Mouse (Mus musculus): ENCODE measurements around the gene Tfcp2l1. TPM values are rescaled to one million over a fixed set of nuclear protein-coding genes. Genes with fewer than 3 reads are reported as not detected.
"Not testable (repeated sequence)": the region's sequence is repeated elsewhere in the genome, so short reads cannot be mapped to it uniquely, and the experiment has no call there.

The Tfcp2l1 gene
- polyA plus RNA-seq, 1 experiment from 2014 or later, result 0.62 TPM

- Histone ChIP-seq H3K4me3 (replicated peaks; ENCODE audit: low read depth, low read length) (no peak overlapping the region), H3K4me1 (ENCODE audit: control insufficient read depth, insufficient read depth, low read length) (no peaks in the 10 kb centered on the region), H3K9ac (replicated peaks; ENCODE audit: low read length) (no peak overlapping the region), H3K27ac (replicated peaks; ENCODE audit: low read depth, low read length) (no peak overlapping the region), H3K36me3 (ENCODE audit: control insufficient read depth, insufficient read depth, low read length) (peaks cover 14% of the 10 kb centered on the region), H3K27me3 (ENCODE audit: control insufficient read depth, insufficient read depth, low read length) (no peaks in the 10 kb centered on the region), H3K9me3 (ENCODE audit: control insufficient read depth, low read length) (no peaks in the 10 kb centered on the region), H3K4me2 (ENCODE audit: low read length) (no peak overlapping the region)
- WGBS, result 90% methylated on average over 3 of the region's 3 CpGs
- DNase-seq (no peak), ATAC-seq (ENCODE audit: low FRiP score, low TSS enrichment) (no peak)
Measured at GRCm38 (mm10) chr1:118613631-118614183, 14.0 kb upstream of the Tfcp2l1 start.

DNA sequence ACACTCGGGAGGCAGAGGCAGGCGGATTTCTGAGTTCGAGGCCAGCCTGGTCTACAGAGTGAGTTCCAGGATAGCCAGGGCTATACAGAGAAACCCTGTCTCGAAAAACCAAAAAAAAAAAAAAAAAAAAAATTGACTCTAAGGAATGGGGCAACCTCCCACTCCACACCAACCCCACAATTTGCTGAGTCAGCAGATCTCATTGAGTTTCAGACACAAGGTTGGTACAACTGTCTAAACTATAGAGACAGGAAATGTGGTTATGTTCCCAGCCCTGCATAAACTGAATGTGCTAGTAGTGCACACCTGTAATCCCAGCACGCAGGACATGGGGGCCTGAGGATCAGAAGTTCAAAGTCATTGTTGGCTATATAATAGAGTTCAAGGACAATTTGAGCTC lies 6.7 kb upstream of the Tfcp2l1 start:
- not testable (repeated sequence) for H3K9ac ChIP-seq (replicated peaks; ENCODE audit: low read length); H3K4me2 ChIP-seq (ENCODE audit: low read length); DNase-seq; H3K4me1 ChIP-seq (ENCODE audit: control insufficient read depth, insufficient read depth, low read length); H3K27me3 ChIP-seq (ENCODE audit: control insufficient read depth, insufficient read depth, low read length); H3K4me3 ChIP-seq (replicated peaks; ENCODE audit: low read depth, low read length); ATAC-seq (ENCODE audit: low FRiP score, low TSS enrichment); H3K36me3 ChIP-seq (ENCODE audit: control insufficient read depth, insufficient read depth, low read length); H3K27ac ChIP-seq (replicated peaks; ENCODE audit: low read depth, low read length); H3K9me3 ChIP-seq (ENCODE audit: control insufficient read depth, low read length)
- WGBS, result 90% methylated on average over 4 of the region's 5 CpGs

- DNase-seq, result no peak
- no peak overlapping the region for H3K4me3 ChIP-seq (replicated peaks; ENCODE audit: low read depth, low read length)
Measured at GRCm38 (mm10) chr1:118622857-118623256, 4.9 kb upstream of the Tfcp2l1 start.

GRCm38 (mm10) chr1:118625461-118625860 lies 2.3 kb upstream of the Tfcp2l1 start:
- ATAC-seq (ENCODE audit: low FRiP score, low TSS enrichment) (no peak), DNase-seq (no peak)
- H3K9ac ChIP-seq (replicated peaks; ENCODE audit: low read length), result no peak overlapping the region
- H3K9me3 ChIP-seq (ENCODE audit: control insufficient read depth, low read length), result no peaks in the 10 kb centered on the region
- H3K4me1 ChIP-seq (ENCODE audit: control insufficient read depth, insufficient read depth, low read length), result peaks cover 11% of the 10 kb centered on the region
- WGBS, result 13% methylated on average over 6 of the region's 6 CpGs
- H3K36me3 ChIP-seq (ENCODE audit: control insufficient read depth, insufficient read depth, low read length), result no peaks in the 10 kb centered on the region
- H3K27ac ChIP-seq (replicated peaks; ENCODE audit: low read depth, low read length), result no peak overlapping the region
- peaks cover 11% of the 10 kb centered on the region; the same call in 1 of the 2 replicates for H3K27me3 ChIP-seq (ENCODE audit: control insufficient read depth, insufficient read depth, low read length)
- no peak overlapping the region for H3K4me3 ChIP-seq (replicated peaks; ENCODE audit: low read depth, low read length)
- no peak overlapping the region for H3K4me2 ChIP-seq (ENCODE audit: low read length)

More at GRCm38 (mm10) chr1:118622857-118623256, 4.9 kb upstream of the Tfcp2l1 start:
- no peak for ATAC-seq (ENCODE audit: low FRiP score, low TSS enrichment)
- Histone ChIP-seq H3K4me1 (ENCODE audit: control insufficient read depth, insufficient read depth, low read length) (peaks cover 6% of the 10 kb centered on the region), H3K27ac (replicated peaks; ENCODE audit: low read depth, low read length) (no peak overlapping the region), H3K4me2 (ENCODE audit: low read length) (no peak overlapping the region), H3K27me3 (ENCODE audit: control insufficient read depth, insufficient read depth, low read length) (no peaks in the 10 kb centered on the region), H3K9me3 (ENCODE audit: control insufficient read depth, low read length) (no peaks in the 10 kb centered on the region), H3K9ac (replicated peaks; ENCODE audit: low read length) (no peak overlapping the region), H3K36me3 (ENCODE audit: control insufficient read depth, insufficient read depth, low read length) (no peaks in the 10 kb centered on the region)
- 57% methylated on average over 3 of the region's 3 CpGs for WGBS

DNA sequence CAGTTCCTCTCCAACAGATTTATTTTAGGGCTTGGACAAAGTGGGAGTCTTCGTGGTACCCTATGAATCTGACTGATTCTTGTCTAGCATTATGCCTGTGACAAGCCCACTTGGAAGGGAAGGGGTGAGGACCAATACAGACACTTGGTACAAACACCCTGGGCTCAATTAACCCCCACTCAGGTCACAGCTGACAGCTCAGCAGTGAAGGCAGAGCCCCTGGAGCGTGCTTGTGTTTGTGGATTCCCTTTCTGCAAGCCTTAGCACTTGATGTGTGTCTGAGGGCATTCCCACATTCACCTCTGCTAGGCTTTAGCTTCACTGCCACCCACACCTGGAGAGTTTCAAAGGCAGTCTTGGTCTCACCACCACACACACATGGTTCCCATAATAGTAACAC lies 1.8 kb upstream of the Tfcp2l1 start:
- no peak overlapping the region for H3K4me2 ChIP-seq (ENCODE audit: low read length)
- H3K27me3 ChIP-seq (ENCODE audit: control insufficient read depth, insufficient read depth, low read length), result peaks cover 11% of the 10 kb centered on the region; the same call in 1 of the 2 replicates
- H3K27ac ChIP-seq (replicated peaks; ENCODE audit: low read depth, low read length), result no peak overlapping the region
- no peaks in the 10 kb centered on the region for H3K36me3 ChIP-seq (ENCODE audit: control insufficient read depth, insufficient read depth, low read length)
- WGBS, result 46% methylated on average over 2 of the region's 2 CpGs
- no peak overlapping the region for H3K4me3 ChIP-seq (replicated peaks; ENCODE audit: low read depth, low read length)
- no peak overlapping the region for H3K9ac ChIP-seq (replicated peaks; ENCODE audit: low read length)
- ATAC-seq (ENCODE audit: low FRiP score, low TSS enrichment) (no peak), DNase-seq (no peak)
- H3K4me1 ChIP-seq (ENCODE audit: control insufficient read depth, insufficient read depth, low read length), result peaks cover 11% of the 10 kb centered on the region
- H3K9me3 ChIP-seq (ENCODE audit: control insufficient read depth, low read length), result no peaks in the 10 kb centered on the region

DNA sequence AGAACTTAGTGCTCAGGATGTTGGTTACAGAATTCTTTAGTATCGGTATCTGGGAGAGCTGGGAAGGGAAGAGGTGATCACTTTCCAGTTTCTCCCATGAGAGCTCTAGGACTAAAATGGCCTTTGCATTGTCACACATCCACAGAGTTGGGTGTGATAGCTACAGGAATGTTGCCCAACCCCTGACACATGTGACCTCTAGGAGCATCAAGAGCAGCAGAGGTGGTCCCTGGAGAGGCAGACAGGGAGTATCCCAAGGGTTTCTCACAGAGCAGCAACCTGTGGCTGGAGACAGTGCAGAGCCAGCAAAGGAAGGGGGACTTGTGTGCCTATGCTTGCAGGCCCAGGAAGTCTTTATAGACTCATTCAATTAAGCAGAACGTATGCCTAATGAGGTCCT lies 1.3 kb upstream of the Tfcp2l1 start:
- H3K36me3 ChIP-seq (ENCODE audit: control insufficient read depth, insufficient read depth, low read length), result no peaks in the 10 kb centered on the region
- ATAC-seq (ENCODE audit: low FRiP score, low TSS enrichment) (no peak), DNase-seq (no peak)
- no peaks in the 10 kb centered on the region for H3K9me3 ChIP-seq (ENCODE audit: control insufficient read depth, low read length)
- no peak overlapping the region for H3K9ac ChIP-seq (replicated peaks; ENCODE audit: low read length)
- H3K27me3 ChIP-seq (ENCODE audit: control insufficient read depth, insufficient read depth, low read length), result peaks cover 11% of the 10 kb centered on the region; the same call in 1 of the 2 replicates
- H3K4me1 ChIP-seq (ENCODE audit: control insufficient read depth, insufficient read depth, low read length), result peaks cover 11% of the 10 kb centered on the region
- H3K4me3 ChIP-seq (replicated peaks; ENCODE audit: low read depth, low read length), result no peak overlapping the region
- no peak overlapping the region for H3K27ac ChIP-seq (replicated peaks; ENCODE audit: low read depth, low read length)
- H3K4me2 ChIP-seq (ENCODE audit: low read length), result no peak overlapping the region
- 81% methylated on average over 2 of the region's 2 CpGs for WGBS

- no peaks in the 10 kb centered on the region for H3K36me3 ChIP-seq (ENCODE audit: control insufficient read depth, insufficient read depth, low read length)
- H3K9ac ChIP-seq (replicated peaks; ENCODE audit: low read length), result no peak overlapping the region
- H3K27me3 ChIP-seq (ENCODE audit: control insufficient read depth, insufficient read depth, low read length), result peaks cover 8% of the 10 kb centered on the region; the same call in 1 of the 2 replicates
- H3K4me1 ChIP-seq (ENCODE audit: control insufficient read depth, insufficient read depth, low read length), result no peaks in the 10 kb centered on the region
- ATAC-seq (ENCODE audit: low FRiP score, low TSS enrichment), result no peak
- no peak overlapping the region for H3K27ac ChIP-seq (replicated peaks; ENCODE audit: low read depth, low read length)
- no peak for DNase-seq
- no peak overlapping the region for H3K4me3 ChIP-seq (replicated peaks; ENCODE audit: low read depth, low read length)
- H3K4me2 ChIP-seq (ENCODE audit: low read length), result no peak overlapping the region
- H3K9me3 ChIP-seq (ENCODE audit: control insufficient read depth, low read length), result no peaks in the 10 kb centered on the region
- 81% methylated on average over 4 of the region's 4 CpGs for WGBS
Measured at GRCm38 (mm10) chr1:118633415-118633980, 5.8 kb downstream of the Tfcp2l1 start.

- no peak overlapping the region for H3K4me2 ChIP-seq (ENCODE audit: low read length)
- H3K27ac ChIP-seq (replicated peaks; ENCODE audit: low read depth, low read length), result no peak overlapping the region
- H3K9me3 ChIP-seq (ENCODE audit: control insufficient read depth, low read length), result no peaks in the 10 kb centered on the region
- 76% methylated on average over 2 of the region's 2 CpGs for WGBS
- no peak overlapping the region for H3K9ac ChIP-seq (replicated peaks; ENCODE audit: low read length)
- no peak overlapping the region for H3K4me3 ChIP-seq (replicated peaks; ENCODE audit: low read depth, low read length)
- ATAC-seq (ENCODE audit: low FRiP score, low TSS enrichment), result no peak
- H3K4me1 ChIP-seq (ENCODE audit: control insufficient read depth, insufficient read depth, low read length), result no peaks in the 10 kb centered on the region
- no peaks in the 10 kb centered on the region for H3K27me3 ChIP-seq (ENCODE audit: control insufficient read depth, insufficient read depth, low read length)
- H3K36me3 ChIP-seq (ENCODE audit: control insufficient read depth, insufficient read depth, low read length), result no peaks in the 10 kb centered on the region
- no peak for DNase-seq
Measured at GRCm38 (mm10) chr1:118642296-118642999, 14.7 kb downstream of the Tfcp2l1 start.
